Mouse (Mus musculus): ENCODE results near the gene Ushbp1. TPM values are rescaled to one million over a fixed set of nuclear protein-coding genes. Genes with fewer than 3 reads are reported as not detected.
"Not testable (repeated sequence)": the region's sequence is repeated elsewhere in the genome, so short reads cannot be mapped to it uniquely, and the experiment has no call there.

The Ushbp1 gene
- polyA plus RNA-seq, 1 experiment from 2014 or later, result 6.1 TPM

GRCm38 (mm10) chr8:71366771-71367528 is 28.7 kb downstream of the Ushbp1 start, which contains the start of gene Use1:
Gene Use1, plus strand, starts transcription at chr8:71366848.
- no peaks in the 10 kb centered on the region for H3K27me3 ChIP-seq
- H3K27ac ChIP-seq (replicated peaks), result peak within 1 kb of the TSS; percentile 94
- ATAC-seq (ENCODE audit: low read depth), result peak; percentile 80
- H3K9ac ChIP-seq, result peak within 1 kb of the TSS; percentile 77
- peaks cover 14% of the 10 kb centered on the region for H3K36me3 ChIP-seq
- H3K9me3 ChIP-seq, result no peaks in the 10 kb centered on the region
- peak within 1 kb of the TSS; percentile 74 for H3K4me2 ChIP-seq
- peaks cover 38% of the 10 kb centered on the region for H3K4me1 ChIP-seq (replicated peaks)
- under 1% methylated on average over 56 of the region's 56 CpGs for WGBS
- peak within 1 kb of the TSS; percentile 61 for H3K4me3 ChIP-seq

GRCm38 (mm10) chr8:71358026-71358425 is 37.6 kb downstream of the Ushbp1 start:
- Histone ChIP-seq H3K9me3 (no peaks in the 10 kb centered on the region), H3K27ac (replicated peaks) (no peak overlapping the region), H3K4me2 (no peak overlapping the region), H3K27me3 (no peaks in the 10 kb centered on the region), H3K4me1 (replicated peaks) (no peaks in the 10 kb centered on the region), H3K36me3 (peaks cover 86% of the 10 kb centered on the region), H3K9ac (no peak overlapping the region), H3K4me3 (no peak overlapping the region)
- 89% methylated on average over 3 of the region's 3 CpGs for WGBS
- no peak for ATAC-seq (ENCODE audit: low read depth)

DNA sequence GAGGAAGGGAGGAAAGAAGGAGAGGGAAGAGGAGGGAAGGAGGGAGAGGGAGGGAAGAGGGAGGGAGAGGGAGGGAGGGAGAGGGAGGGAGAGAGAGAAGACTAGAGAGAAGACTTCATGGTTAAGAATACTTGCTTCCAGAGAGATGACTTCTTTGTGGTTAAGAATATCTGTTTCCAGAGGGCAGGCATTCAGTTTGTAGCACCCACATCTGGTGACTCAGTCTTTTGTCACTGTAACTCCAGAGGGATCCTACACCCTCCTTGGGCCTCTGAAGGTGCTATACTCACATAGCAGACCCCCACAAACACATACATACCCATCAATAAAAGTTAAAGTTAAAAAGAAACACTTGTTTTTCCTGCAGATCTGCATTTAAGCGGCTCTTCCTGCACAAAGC is 44.1 kb downstream of the Ushbp1 start:
- Histone ChIP-seq H3K4me3 (no peak overlapping the region), H3K9ac (no peak overlapping the region), H3K36me3 (peaks cover 99% of the 10 kb centered on the region), H3K9me3 (no peaks in the 10 kb centered on the region), H3K4me2 (no peak overlapping the region), H3K27ac (replicated peaks) (no peak overlapping the region), H3K4me1 (replicated peaks) (no peaks in the 10 kb centered on the region), H3K27me3 (no peaks in the 10 kb centered on the region)
- WGBS, result 88% methylated on average over 1 of the region's 1 CpGs
- ATAC-seq (ENCODE audit: low read depth), result no peak

GRCm38 (mm10) chr8:71351117-71351516 is 44.5 kb downstream of the Ushbp1 start:
- Histone ChIP-seq H3K9me3 (no peaks in the 10 kb centered on the region), H3K4me2 (no peak overlapping the region), H3K9ac (no peak overlapping the region), H3K27me3 (no peaks in the 10 kb centered on the region), H3K36me3 (peaks cover 99% of the 10 kb centered on the region), H3K4me1 (replicated peaks) (no peaks in the 10 kb centered on the region), H3K4me3 (no peak overlapping the region), H3K27ac (replicated peaks) (no peak overlapping the region)
- no peak for ATAC-seq (ENCODE audit: low read depth)
- 81% methylated on average over 3 of the region's 3 CpGs for WGBS

DNA sequence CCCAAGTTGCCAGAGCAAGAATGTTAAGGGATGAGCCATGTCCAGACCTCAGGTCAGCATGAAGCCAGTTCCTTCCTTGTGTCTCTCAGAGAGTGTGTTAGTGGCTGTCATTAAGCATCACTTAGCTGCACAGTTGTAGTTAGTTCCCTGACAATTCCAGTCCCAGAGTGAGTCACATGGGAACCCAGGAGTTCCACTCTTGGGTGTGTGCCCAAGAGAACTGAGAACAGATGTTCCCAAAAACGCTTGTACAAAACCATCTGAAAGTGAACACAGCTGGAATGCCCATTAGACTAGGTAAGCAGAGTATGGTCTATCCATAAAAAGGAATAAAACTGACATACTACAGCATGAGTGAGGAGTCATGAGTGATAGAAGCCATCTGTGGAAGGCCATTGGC is 49.0 kb downstream of the Ushbp1 start:
- Histone ChIP-seq H3K27ac (replicated peaks) (no peak overlapping the region), H3K9me3 (no peaks in the 10 kb centered on the region), H3K4me1 (replicated peaks) (no peaks in the 10 kb centered on the region), H3K4me2 (no peak overlapping the region), H3K36me3 (peaks cover 96% of the 10 kb centered on the region), H3K27me3 (no peaks in the 10 kb centered on the region), H3K4me3 (no peak overlapping the region), H3K9ac (no peak overlapping the region)
- no peak for ATAC-seq (ENCODE audit: low read depth)
- WGBS, result 80% methylated on average over 1 of the region's 1 CpGs

- Histone ChIP-seq H3K27ac (replicated peaks) (no peak overlapping the region), H3K4me2 (no peak overlapping the region), H3K9ac (no peak overlapping the region), H3K4me3 (no peak overlapping the region), H3K4me1 (replicated peaks) (no peaks in the 10 kb centered on the region), H3K27me3 (no peaks in the 10 kb centered on the region), H3K36me3 (peaks cover 80% of the 10 kb centered on the region), H3K9me3 (no peaks in the 10 kb centered on the region)
- WGBS, result 84% methylated on average over 5 of the region's 5 CpGs
- ATAC-seq (ENCODE audit: low read depth), result no peak; the same call in 1 of the 2 replicates
Observed at GRCm38 (mm10) chr8:71340625-71341024, 55.0 kb downstream of the Ushbp1 start.

DNA sequence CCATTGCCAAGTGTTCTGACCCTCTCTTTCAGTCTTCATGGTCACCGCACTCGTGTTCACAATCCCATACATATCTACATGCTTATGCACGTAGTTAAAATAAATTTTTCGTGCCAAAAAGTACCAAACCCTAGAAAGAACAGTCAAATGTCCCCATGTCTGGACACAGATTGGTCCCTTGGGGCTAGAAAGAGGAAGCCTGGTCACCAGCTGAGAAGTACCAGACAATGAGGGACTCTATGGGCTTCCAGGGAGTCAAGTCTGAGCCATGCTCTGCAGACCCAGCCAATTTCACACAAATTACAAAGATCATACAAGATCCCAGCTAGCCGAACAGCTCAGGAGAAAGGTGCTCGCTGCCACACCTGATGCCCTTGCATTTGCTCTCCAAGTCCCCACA is 57.8 kb downstream of the Ushbp1 start:
- ATAC-seq (ENCODE audit: low read depth); H3K9ac ChIP-seq; H3K27ac ChIP-seq (replicated peaks); H3K9me3 ChIP-seq; H3K4me1 ChIP-seq (replicated peaks); H3K4me3 ChIP-seq; H3K27me3 ChIP-seq; H3K4me2 ChIP-seq: not testable (repeated sequence)
- 95% methylated on average over 6 of the region's 6 CpGs for WGBS
- peaks cover 71% of the 10 kb centered on the region for H3K36me3 ChIP-seq

Other genes with a start within 250 kb of the Ushbp1 start
- gene Myo9b, start 123.1 kb downstream of the Ushbp1 start, polyA plus RNA-seq (2015; fragmentation: Nextera tagmentation; extraction: Ambion mirVana), result 17.9 and 18.6 TPM in 2 replicates
- gene Haus8, start 122.9 kb downstream of the Ushbp1 start, polyA plus RNA-seq (2015; fragmentation: Nextera tagmentation; extraction: Ambion mirVana), result 51.9 and 64.3 TPM in 2 replicates
- gene Use1, start 29.0 kb downstream of the Ushbp1 start, polyA plus RNA-seq (2015; fragmentation: Nextera tagmentation; extraction: Ambion mirVana), result 109 and 111 TPM in 2 replicates
- 4.3 and 6.0 TPM in 2 replicates for gene Ocel1, start 24.5 kb downstream of the Ushbp1 start, polyA plus RNA-seq (2015; fragmentation: Nextera tagmentation; extraction: Ambion mirVana)
- gene Nr2f6, start 13.8 kb downstream of the Ushbp1 start, polyA plus RNA-seq (2015; fragmentation: Nextera tagmentation; extraction: Ambion mirVana), result 27.9 and 30.3 TPM in 2 replicates
- gene Babam1, start 1.1 kb upstream of the Ushbp1 start, polyA plus RNA-seq (2015; fragmentation: Nextera tagmentation; extraction: Ambion mirVana), result 96.0 and 96.6 TPM in 2 replicates
- 8.2 and 8.4 TPM in 2 replicates for gene Ankle1, start 10.2 kb upstream of the Ushbp1 start, polyA plus RNA-seq (2015; fragmentation: Nextera tagmentation; extraction: Ambion mirVana)
- 127 and 145 TPM in 2 replicates for gene Abhd8, start 67.9 kb upstream of the Ushbp1 start, polyA plus RNA-seq (2015; fragmentation: Nextera tagmentation; extraction: Ambion mirVana)
- gene Mrpl34, start 69.2 kb upstream of the Ushbp1 start, polyA plus RNA-seq (2015; fragmentation: Nextera tagmentation; extraction: Ambion mirVana), result 208 and 237 TPM in 2 replicates
- gene Dda1, start 73.4 kb upstream of the Ushbp1 start, polyA plus RNA-seq (2015; fragmentation: Nextera tagmentation; extraction: Ambion mirVana), result 217 and 231 TPM in 2 replicates
- gene Ano8, start 90.2 kb upstream of the Ushbp1 start, polyA plus RNA-seq (2015; fragmentation: Nextera tagmentation; extraction: Ambion mirVana), result 6.1 and 7.8 TPM in 2 replicates
- gene Gtpbp3, start 92.3 kb upstream of the Ushbp1 start, polyA plus RNA-seq (2015; fragmentation: Nextera tagmentation; extraction: Ambion mirVana), result 12.0 and 15.5 TPM in 2 replicates
- 20.8 and 22.2 TPM in 2 replicates for gene Plvap, start 116.0 kb upstream of the Ushbp1 start, polyA plus RNA-seq (2015; fragmentation: Nextera tagmentation; extraction: Ambion mirVana)
- gene Ccdc194, start 129.9 kb upstream of the Ushbp1 start, polyA plus RNA-seq (2015; fragmentation: Nextera tagmentation; extraction: Ambion mirVana), result 0.17 and 0.24 TPM in 2 replicates
- gene Bst2, start 141.7 kb upstream of the Ushbp1 start, polyA plus RNA-seq (2015; fragmentation: Nextera tagmentation; extraction: Ambion mirVana), result 16.0 and 23.4 TPM in 2 replicates
- 56.2 and 60.7 TPM in 2 replicates for gene Mvb12a, start 147.1 kb upstream of the Ushbp1 start, polyA plus RNA-seq (2015; fragmentation: Nextera tagmentation; extraction: Ambion mirVana)
- 0.25 TPM in 1 of 2 replicates, not detected in the other for gene Tmem221, start 163.1 kb upstream of the Ushbp1 start, polyA plus RNA-seq (2015; fragmentation: Nextera tagmentation; extraction: Ambion mirVana)
- not detected in 2 replicates for gene Nxnl1, start 170.8 kb upstream of the Ushbp1 start, polyA plus RNA-seq (2015; fragmentation: Nextera tagmentation; extraction: Ambion mirVana)
- gene Slc27a1, start 173.1 kb upstream of the Ushbp1 start, polyA plus RNA-seq (2015; fragmentation: Nextera tagmentation; extraction: Ambion mirVana), result 81.7 and 82.0 TPM in 2 replicates
- gene Pgls, start 196.4 kb upstream of the Ushbp1 start, polyA plus RNA-seq (2015; fragmentation: Nextera tagmentation; extraction: Ambion mirVana), result 191 and 213 TPM in 2 replicates
- gene Fam129c, start 201.8 kb upstream of the Ushbp1 start, polyA plus RNA-seq (2015; fragmentation: Nextera tagmentation; extraction: Ambion mirVana), result 7.8 and 8.5 TPM in 2 replicates
- 66.8 and 67.2 TPM in 2 replicates for gene Colgalt1, start 215.2 kb upstream of the Ushbp1 start, polyA plus RNA-seq (2015; fragmentation: Nextera tagmentation; extraction: Ambion mirVana)